Mouse (Mus musculus) liver, adult 2 months (tissue): ENCODE measurements around the gene Rpl24. TPM values are rescaled to one million over a fixed set of nuclear protein-coding genes. Genes with fewer than 3 reads are reported as not detected.

Source experiments
- DNase-seq: peaks from one replicate; pipeline ENCODE4 v3.0.0-alpha.2; 2011; ENCODE audit warnings: low read depth, low spot score; ENCODE audit errors: extremely low read depth
- H3K27ac ChIP-seq: fragments of 200-500 bp; replicated peaks from 2 replicates; pipeline ENCODE4 v1.5.1; 2012; ENCODE audit warnings: low read depth, mild to moderate bottlenecking, control low read depth, inconsistent platforms, low read length; ENCODE audit not compliant: insufficient read depth
- H3K27me3 ChIP-seq: fragments of 200-500 bp; 2 replicates; pipeline ENCODE4 v1.6.1; 2012; ENCODE audit warnings: mild to moderate bottlenecking, moderate library complexity, low read length, inconsistent platforms; ENCODE audit not compliant: control insufficient read depth, insufficient read depth
- H3K36me3 ChIP-seq: fragments of 200-500 bp; 2 replicates; pipeline ENCODE4 v1.6.1; 2012; ENCODE audit warnings: low read length, inconsistent platforms; ENCODE audit not compliant: control insufficient read depth, insufficient read depth
- H3K4me1 ChIP-seq: fragments of 200-500 bp; 2 replicates; pipeline ENCODE4 v1.6.1; 2011; ENCODE audit warnings: low read length; ENCODE audit not compliant: control insufficient read depth, insufficient read depth
- H3K4me3 ChIP-seq: fragments of 200-500 bp; 2 replicates; pipeline ENCODE4 v1.5.1; 2011; ENCODE audit warnings: low read depth, mild to moderate bottlenecking, control low read depth, low read length, moderate library complexity; ENCODE audit not compliant: insufficient read depth
- H3K79me2 ChIP-seq: fragments of 200-500 bp; 2 replicates; pipeline ENCODE4 v1.6.1; 2012; ENCODE audit warnings: inconsistent platforms, mild to moderate bottlenecking, low read length, moderate library complexity; ENCODE audit not compliant: control insufficient read depth, insufficient read depth
- H3K9ac ChIP-seq: fragments of 200-500 bp; 2 replicates; pipeline ENCODE4 v1.6.1; 2012; ENCODE audit warnings: low read depth, mild to moderate bottlenecking, control low read depth, inconsistent platforms, low read length
- CTCF ChIP-seq: fragments of 200-500 bp; IDR thresholded peaks from 2 replicates; pipeline ENCODE4 v1.5.1; 2011; ENCODE audit warnings: low read depth, low read length, control low read depth
- POLR2A ChIP-seq: fragments of 200-500 bp; IDR thresholded peaks from 2 replicates; pipeline ENCODE4 v1.6.1; 2011; ENCODE audit warnings: low read length, control low read depth; ENCODE audit not compliant: insufficient read depth; ENCODE audit errors: extremely low read depth
- WGBS: fragments of 180-500 bp; shearing (Covaris S2); methylation state at CpG from one replicate; pipeline ENCODE4 v1.1.7; 2018; 5-methylcytosine and 5-hydroxymethylcytosine counted together
- polyA plus RNA-seq: library from polyadenylated mRNA; depleted of rRNA; stranded (reverse); fragments of >200 nt; gene quantifications from 2 replicates; pipeline ENCODE4 v1.2.3, GENCODE M21; 2012; rRNA removed
- total RNA-seq: library from RNA; depleted of rRNA; stranded (reverse); fragments of >200 nt; gene quantifications from 2 replicates; pipeline ENCODE4 v1.2.3, GENCODE M21; 2014; rRNA removed

The Rpl24 gene
- 178 and 222 TPM in 2 replicates for total RNA-seq
- 95.2 and 103 TPM in 2 replicates for polyA plus RNA-seq

DNA sequence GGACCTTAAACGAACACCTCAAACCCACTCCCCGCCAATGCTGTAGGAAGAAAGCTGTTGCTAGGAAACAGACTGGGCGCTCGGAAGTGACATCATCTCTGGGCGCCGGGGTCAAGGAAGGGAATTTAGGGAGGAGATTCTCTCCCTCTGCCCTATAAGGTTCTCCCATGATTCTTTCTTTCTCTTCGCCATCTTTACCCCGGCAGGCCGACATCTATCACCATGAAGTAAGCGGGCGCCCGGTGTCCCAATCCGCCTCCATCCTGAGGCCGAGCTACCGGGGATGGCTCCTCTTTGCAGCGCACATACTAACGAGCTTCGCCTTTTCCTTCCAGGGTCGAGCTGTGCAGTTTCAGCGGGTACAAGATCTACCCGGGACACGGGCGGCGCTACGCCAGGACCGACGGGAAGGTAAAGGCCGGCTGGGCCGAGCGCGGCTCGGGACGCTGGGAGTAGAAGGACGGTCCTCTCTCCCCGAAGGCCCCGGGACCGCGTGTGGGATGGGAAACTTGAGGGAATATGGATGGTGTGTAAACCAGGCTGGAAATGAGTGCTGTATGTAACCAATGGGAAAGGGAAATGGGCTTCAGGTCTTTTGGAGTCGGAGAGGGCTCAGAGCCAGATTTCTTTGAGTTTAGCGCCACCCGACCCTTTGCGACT is at the start of gene Rpl24:
Gene Rpl24 (plus strand): TSS at position 64 of the 660 bp plus-strand sequence.
- TF ChIP-seq CTCF (no peak), POLR2A (no peak)
- Histone ChIP-seq H3K27ac (peak within 1 kb of the TSS; percentile 67), H3K4me1 (peaks cover 5% of the 10 kb centered on the region), H3K79me2 (peaks cover 5% of the 10 kb centered on the region), H3K27me3 (no peaks in the 10 kb centered on the region), H3K9ac (peak within 1 kb of the TSS; percentile 81), H3K36me3 (peaks cover 35% of the 10 kb centered on the region), H3K4me3 (peak within 1 kb of the TSS; percentile 75)
- WGBS, result under 1% methylated on average over 42 of the region's 42 CpGs
- DNase-seq, result peak; percentile 86

DNA sequence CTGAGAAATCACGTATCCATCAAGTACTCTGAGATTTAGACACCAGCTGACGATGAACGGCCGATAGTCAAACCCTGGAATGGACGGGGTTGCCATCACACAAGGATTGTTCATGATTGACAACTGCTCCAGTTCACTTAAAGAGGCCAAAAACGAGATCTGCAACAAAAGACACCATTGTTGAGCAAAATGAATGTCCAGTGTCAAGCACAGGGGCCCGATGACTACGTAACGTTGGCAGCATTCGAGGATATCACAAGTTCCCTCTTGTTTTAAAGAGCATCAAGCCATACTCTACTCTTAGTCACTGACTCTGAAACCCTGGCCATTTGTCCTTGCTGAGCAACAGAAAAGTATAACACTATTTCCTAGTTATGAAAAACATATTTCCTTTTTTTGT is 44.0 kb upstream of the Rpl24 start:
- no peak for DNase-seq
- WGBS, result 92% methylated on average over 10 of the region's 10 CpGs
- TF ChIP-seq POLR2A (no peak), CTCF (no peak)
- Histone ChIP-seq H3K9ac (no peak overlapping the region), H3K27ac (no peak overlapping the region), H3K79me2 (no peaks in the 10 kb centered on the region), H3K27me3 (no peaks in the 10 kb centered on the region), H3K4me1 (no peaks in the 10 kb centered on the region), H3K36me3 (peaks cover 15% of the 10 kb centered on the region; the same call in 1 of the 2 replicates), H3K4me3 (no peak overlapping the region)

DNA sequence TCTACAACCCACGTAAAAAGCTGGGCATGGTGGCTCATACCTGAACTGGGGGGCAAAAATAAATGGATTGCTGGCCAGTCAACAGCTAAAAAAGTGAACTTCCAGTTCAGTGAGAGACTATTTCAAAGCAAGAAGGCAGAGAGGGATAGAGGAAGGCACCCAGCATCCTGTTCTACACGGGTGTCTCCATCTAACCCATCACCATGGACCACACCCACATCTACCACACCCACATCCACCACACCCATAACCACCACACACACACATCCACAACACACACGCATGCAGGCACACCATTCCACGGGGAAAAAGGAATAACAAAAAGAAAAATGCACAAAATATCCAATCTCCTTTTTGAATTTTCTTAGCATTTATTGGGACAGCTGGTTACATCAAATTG is 42.1 kb upstream of the Rpl24 start:
- no peaks in the 10 kb centered on the region for H3K27me3 ChIP-seq
- H3K27ac ChIP-seq, result no peak overlapping the region
- DNase-seq, result no peak
- WGBS, result 90% methylated on average over 4 of the region's 4 CpGs
- no peak overlapping the region for H3K9ac ChIP-seq
- H3K4me1 ChIP-seq, result no peaks in the 10 kb centered on the region
- peaks cover 13% of the 10 kb centered on the region for H3K36me3 ChIP-seq
- H3K79me2 ChIP-seq, result no peaks in the 10 kb centered on the region
- TF ChIP-seq CTCF (no peak), POLR2A (no peak)
- H3K4me3 ChIP-seq, result no peak overlapping the region

DNA sequence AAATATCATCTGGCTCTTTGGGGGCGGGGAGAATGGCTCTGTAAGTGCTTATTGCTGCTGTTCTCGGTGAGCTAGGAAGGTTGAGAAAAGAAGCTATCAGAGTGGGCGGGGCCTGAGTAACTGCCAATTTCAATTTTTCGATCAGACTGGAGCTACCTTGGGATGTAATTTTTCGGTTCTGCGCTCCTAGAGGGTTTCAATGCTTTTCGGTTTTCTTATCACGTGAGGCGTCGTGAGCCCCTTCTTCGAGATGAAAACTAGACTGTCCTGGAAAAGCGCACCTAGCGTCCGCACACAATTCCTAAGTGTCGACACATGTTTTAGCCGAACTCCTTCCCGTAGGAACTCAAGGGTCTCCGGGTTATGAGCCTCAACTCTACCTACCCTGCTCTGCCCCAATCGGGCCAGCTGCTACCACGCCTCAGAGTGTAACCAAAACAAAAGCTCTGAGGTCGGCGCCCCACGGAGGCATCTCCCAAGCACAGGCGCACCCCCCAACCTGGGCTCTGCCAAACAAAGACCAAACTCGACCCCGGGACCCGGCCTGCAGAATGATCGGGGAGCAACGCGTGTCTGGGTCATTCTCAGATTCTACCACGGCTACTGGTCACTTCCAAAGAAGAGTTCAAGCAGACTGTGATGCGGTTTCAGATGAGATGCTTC is 32.3 kb upstream of the Rpl24 start:
- peak overlapping the region; percentile 7; the same call in 1 of the 2 replicates for H3K27ac ChIP-seq
- TF ChIP-seq POLR2A (no peak), CTCF (no peak)
- no peaks in the 10 kb centered on the region for H3K79me2 ChIP-seq
- H3K4me3 ChIP-seq, result peak overlapping the region; percentile 65
- H3K4me1 ChIP-seq, result no peaks in the 10 kb centered on the region
- peak overlapping the region; percentile 72 for H3K9ac ChIP-seq
- H3K36me3 ChIP-seq, result no peaks in the 10 kb centered on the region
- H3K27me3 ChIP-seq, result no peaks in the 10 kb centered on the region
- WGBS, result under 1% methylated on average over 32 of the region's 32 CpGs
- DNase-seq, result peak; percentile 53

DNA sequence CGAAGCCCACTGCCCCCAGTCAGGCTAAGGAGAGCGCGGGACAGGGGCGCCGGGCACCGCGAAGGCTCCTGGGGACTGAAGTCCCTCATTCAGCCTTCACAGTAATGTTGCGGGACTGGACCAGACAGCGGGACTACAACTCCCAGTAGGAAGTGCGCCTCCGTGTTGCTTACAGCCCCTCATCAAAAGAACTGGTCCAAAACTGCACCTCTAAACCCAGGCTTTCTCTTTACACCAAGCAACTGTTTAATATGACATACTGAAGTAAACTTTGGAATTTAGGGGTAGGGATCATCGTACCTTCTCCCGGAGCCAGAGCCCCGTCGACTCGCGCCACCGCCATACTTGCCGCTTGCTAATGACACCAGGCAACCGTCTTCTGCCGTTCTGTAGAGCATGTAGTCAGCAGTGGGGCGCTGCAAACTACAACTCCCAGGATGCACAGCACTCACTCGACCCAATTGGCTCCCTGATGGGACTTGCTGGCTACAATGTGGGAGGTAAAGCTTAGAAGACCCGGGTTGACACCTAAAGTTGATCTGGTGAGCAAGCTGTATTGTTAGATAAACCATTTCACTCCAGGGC is 31.5 kb upstream of the Rpl24 start, which contains the start of gene Cep97:
Gene Cep97 (minus strand): TSS at position 403 of the 585 bp plus-strand sequence.
- H3K9ac ChIP-seq, result peak within 1 kb of the TSS; percentile 72
- H3K79me2 ChIP-seq, result no peaks in the 10 kb centered on the region
- H3K27ac ChIP-seq, result peak within 1 kb of the TSS; percentile 7; the same call in 1 of the 2 replicates
- TF ChIP-seq CTCF (no peak), POLR2A (0 out of 2 replicates have a peak, but pooled peaks have one; percentile 6)
- no peaks in the 10 kb centered on the region for H3K27me3 ChIP-seq
- WGBS, result under 1% methylated on average over 24 of the region's 24 CpGs
- H3K4me3 ChIP-seq, result peak within 1 kb of the TSS; percentile 65
- peak; percentile 91 for DNase-seq
- no peaks in the 10 kb centered on the region for H3K36me3 ChIP-seq
- no peaks in the 10 kb centered on the region for H3K4me1 ChIP-seq

DNA sequence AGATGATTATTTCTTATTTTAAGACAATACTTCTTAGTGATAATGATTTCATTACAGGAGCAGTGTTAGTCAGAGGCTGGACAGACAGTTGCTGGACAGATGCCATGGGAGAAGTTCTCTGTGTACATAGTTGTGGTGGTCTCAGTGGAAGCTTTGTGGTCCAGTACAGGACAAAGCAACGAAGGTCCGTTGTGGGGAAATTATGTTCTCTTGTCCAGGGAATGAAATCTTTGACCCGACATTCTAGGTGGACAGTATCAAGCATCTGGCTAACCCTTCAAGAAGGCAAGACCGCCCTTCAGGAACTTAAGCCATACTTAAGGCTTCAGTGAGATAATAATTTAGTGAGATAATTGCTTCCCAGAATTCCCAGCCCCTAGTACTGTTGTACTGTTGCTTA is 27.3 kb upstream of the Rpl24 start:
- TF ChIP-seq CTCF (no peak), POLR2A (no peak)
- no peak overlapping the region for H3K4me3 ChIP-seq
- no peaks in the 10 kb centered on the region for H3K36me3 ChIP-seq
- no peaks in the 10 kb centered on the region for H3K79me2 ChIP-seq
- no peaks in the 10 kb centered on the region for H3K27me3 ChIP-seq
- 89% methylated on average over 4 of the region's 4 CpGs for WGBS
- H3K9ac ChIP-seq, result no peak overlapping the region
- no peak overlapping the region for H3K27ac ChIP-seq
- no peak for DNase-seq
- H3K4me1 ChIP-seq, result no peaks in the 10 kb centered on the region
